Mouse (Mus musculus) forebrain, embryonic 11.5 days (tissue): ENCODE measurements at regions not wholly inside any gene's neighbourhood (a gene's known extent, or its start where the extent isn't known, plus 50 kb on each side); places are given as distances from the start of the nearest gene placed in this dataset.
A peak's percentile ranks its signal among the peaks of the same experiment; 100 is the strongest.

Experiments used
- ATAC-seq: fragments of 200-750 bp; cut with Nextera tagmentation; replicated peaks from 2 replicates; pipeline ENCODE4 v1.8.0; 2017; ENCODE audit warnings: moderate TSS enrichment; ENCODE audit not compliant: low FRiP score
- DNase-seq: peaks from one replicate; pipeline ENCODE4 v3.0.0-alpha.2; 2017; ENCODE audit warnings: low spot score
- H3K27ac ChIP-seq: fragments of 300-500 bp; sonication (generic); 2 replicates; pipeline ENCODE4 v1.5.1; 2014; ENCODE audit warnings: low read depth, low read length
- H3K27me3 ChIP-seq: fragments of 300-500 bp; sonication (generic); 2 replicates; pipeline ENCODE4 v1.6.1; 2014; ENCODE audit warnings: mild to moderate bottlenecking, low read length, mixed read lengths; ENCODE audit not compliant: control insufficient read depth, insufficient read depth
- H3K36me3 ChIP-seq: fragments of 300-500 bp; sonication (generic); 2 replicates; pipeline ENCODE4 v1.6.1; 2014; ENCODE audit warnings: mild to moderate bottlenecking, low read length, moderate library complexity, mixed read lengths; ENCODE audit not compliant: control insufficient read depth, insufficient read depth
- H3K4me1 ChIP-seq: fragments of 300-500 bp; sonication (generic); replicated peaks from 2 replicates; pipeline ENCODE4 v1.6.1; 2014; ENCODE audit warnings: low read length, mixed read lengths; ENCODE audit not compliant: control insufficient read depth, insufficient read depth
- H3K4me2 ChIP-seq: fragments of 300-500 bp; sonication (generic); 2 replicates; pipeline ENCODE4 v1.6.1; 2014; ENCODE audit warnings: low read depth, mild to moderate bottlenecking, low read length, moderate library complexity, mixed read lengths; ENCODE audit not compliant: severe bottlenecking
- H3K4me3 ChIP-seq: fragments of 300-500 bp; sonication (generic); 2 replicates; pipeline ENCODE4 v1.5.1; 2014; ENCODE audit warnings: low read depth, low read length
- H3K9ac ChIP-seq: fragments of 300-500 bp; sonication (generic); 2 replicates; pipeline ENCODE4 v1.6.1; 2014; ENCODE audit warnings: low read length
- H3K9me3 ChIP-seq: fragments of 300-500 bp; sonication (generic); 2 replicates; pipeline ENCODE4 v1.6.1; 2016; ENCODE audit warnings: low read length, mixed read lengths; ENCODE audit not compliant: control insufficient read depth
- WGBS: fragments of 180-500 bp; shearing (Covaris S2); extraction: QIAGEN DNeasy Blood & Tissue Kit; methylation state at CpG from one replicate; pipeline ENCODE4 v1.1.7; 2014; 5-methylcytosine and 5-hydroxymethylcytosine counted together

GRCm38 (mm10) chr7:121312961-121313587 is 78.6 kb upstream of the Hs3st2 start:
- ATAC-seq (no peak), DNase-seq (peak; percentile 53)
- peak overlapping the region; percentile 26; the same call in 1 of the 2 replicates for H3K4me2 ChIP-seq
- no peak overlapping the region for H3K9ac ChIP-seq
- no peaks in the 10 kb centered on the region for H3K9me3 ChIP-seq
- no peak overlapping the region for H3K27ac ChIP-seq
- H3K36me3 ChIP-seq: no peaks in the 10 kb centered on the region
- H3K27me3 ChIP-seq: no peaks in the 10 kb centered on the region
- no peak overlapping the region for H3K4me3 ChIP-seq
- no peaks in the 10 kb centered on the region for H3K4me1 ChIP-seq
- WGBS: 6% methylated on average over 19 of the region's 19 CpGs

GRCm38 (mm10) chr7:121314521-121314920 is 77.1 kb upstream of the Hs3st2 start:
- Histone ChIP-seq H3K9me3 (no peaks in the 10 kb centered on the region), H3K4me2 (no peak overlapping the region), H3K4me3 (no peak overlapping the region), H3K36me3 (no peaks in the 10 kb centered on the region), H3K4me1 (no peaks in the 10 kb centered on the region), H3K27me3 (no peaks in the 10 kb centered on the region), H3K9ac (no peak overlapping the region), H3K27ac (no peak overlapping the region)
- no peak for ATAC-seq
- DNase-seq: peak; percentile 28
- WGBS: 91% methylated on average over 4 of the region's 4 CpGs

- 82% methylated on average over 7 of the region's 7 CpGs for WGBS
- H3K36me3 ChIP-seq: no peaks in the 10 kb centered on the region
- ATAC-seq (no peak), DNase-seq (no peak)
- H3K9ac ChIP-seq: no peak overlapping the region
- H3K4me2 ChIP-seq: no peak overlapping the region
- peaks cover 5% of the 10 kb centered on the region; the same call in 1 of the 2 replicates for H3K27me3 ChIP-seq
- H3K27ac ChIP-seq: no peak overlapping the region
- H3K4me1 ChIP-seq: no peaks in the 10 kb centered on the region
- H3K4me3 ChIP-seq: no peak overlapping the region
- no peaks in the 10 kb centered on the region for H3K9me3 ChIP-seq
These were observed 62.4 kb upstream of the Hs3st2 start for GRCm38 (mm10) chr7:121329274-121329673.

GRCm38 (mm10) chr7:121332532-121332931 is 59.1 kb upstream of the Hs3st2 start:
- peaks cover 10% of the 10 kb centered on the region; the same call in 1 of the 2 replicates for H3K27me3 ChIP-seq
- 45% methylated on average over 2 of the region's 2 CpGs for WGBS
- ATAC-seq: no peak
- no peak for DNase-seq
- no peak overlapping the region for H3K9ac ChIP-seq
- no peaks in the 10 kb centered on the region for H3K36me3 ChIP-seq
- no peak overlapping the region for H3K4me2 ChIP-seq
- H3K4me1 ChIP-seq: no peaks in the 10 kb centered on the region
- no peaks in the 10 kb centered on the region for H3K9me3 ChIP-seq
- no peak overlapping the region for H3K27ac ChIP-seq
- no peak overlapping the region for H3K4me3 ChIP-seq

- Histone ChIP-seq H3K4me3 (no peak overlapping the region), H3K9me3 (no peaks in the 10 kb centered on the region), H3K4me1 (no peaks in the 10 kb centered on the region), H3K27ac (no peak overlapping the region), H3K9ac (no peak overlapping the region), H3K27me3 (peaks cover 16% of the 10 kb centered on the region), H3K4me2 (no peak overlapping the region), H3K36me3 (no peaks in the 10 kb centered on the region)
- DNase-seq (peak; percentile 58), ATAC-seq (peak; percentile 64; the same call in 1 of the 2 replicates)
- WGBS: 67% methylated on average over 9 of the region's 9 CpGs
These were observed 56.1 kb upstream of the Hs3st2 start for GRCm38 (mm10) chr7:121335390-121336109.

DNA sequence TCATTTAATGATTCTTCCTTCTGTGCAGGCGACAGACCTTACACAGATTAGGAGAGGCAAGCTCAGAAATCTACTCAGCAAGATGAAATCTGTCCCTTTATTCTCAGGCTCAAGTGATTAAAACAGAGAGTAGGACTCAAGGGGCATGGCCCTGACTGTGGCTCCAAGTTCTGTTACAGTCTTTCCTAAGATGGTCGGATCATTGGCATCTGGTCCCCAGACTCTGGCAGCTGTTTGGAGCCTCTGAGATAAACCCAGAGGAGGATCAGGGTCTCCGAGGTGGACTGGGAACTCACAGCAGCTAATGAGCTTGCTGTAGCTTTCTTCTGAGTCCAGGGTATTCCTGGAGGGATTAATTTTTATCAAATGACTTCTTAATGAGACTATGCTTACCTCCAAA is 51.7 kb upstream of the Hs3st2 start:
- WGBS: 58% methylated on average over 3 of the region's 3 CpGs
- no peaks in the 10 kb centered on the region for H3K36me3 ChIP-seq
- no peak for ATAC-seq
- H3K27me3 ChIP-seq: peaks cover 11% of the 10 kb centered on the region
- no peak overlapping the region for H3K4me2 ChIP-seq
- H3K4me3 ChIP-seq: no peak overlapping the region
- H3K9ac ChIP-seq: no peak overlapping the region
- H3K9me3 ChIP-seq: no peaks in the 10 kb centered on the region
- DNase-seq: no peak
- H3K27ac ChIP-seq: no peak overlapping the region
- H3K4me1 ChIP-seq: no peaks in the 10 kb centered on the region
